Mouse (Mus musculus) kidney, postnatal 10 days (tissue): ENCODE data around the gene Tmem91.

Experiments
- DNase-seq: peaks from one replicate; pipeline ENCODE4 v3.0.0; 2021; ENCODE audit warnings: mixed read lengths

Gene Tmem91

GRCm38 (mm10) chr7:25625594-25626250 is 49.2 kb downstream of the Tmem91 start:
- peak; percentile 62 for DNase-seq

- DNase-seq, result no peak
These were observed 50.1 kb downstream of the Tmem91 start for GRCm38 (mm10) chr7:25624851-25625250.

GRCm38 (mm10) chr7:25623857-25624370 is 51.1 kb downstream of the Tmem91 start:
- no peak for DNase-seq

GRCm38 (mm10) chr7:25620751-25621150 is 54.2 kb downstream of the Tmem91 start:
- DNase-seq, result peak; percentile 4

GRCm38 (mm10) chr7:25620101-25620500 is 54.9 kb downstream of the Tmem91 start:
- DNase-seq, result peak; percentile 2

- no peak for DNase-seq
These were observed 55.3 kb downstream of the Tmem91 start for GRCm38 (mm10) chr7:25619722-25619991.
